In genomic region chr12:13180715-13181335, GRCm38 (mm10) we compare ENCODE assay signal across 8 mouse cellular contexts.
DNase-seq lines count a peak whose midpoint lies in the region; ATAC-seq lines count a peak whose summit lies in the region.

No protein-coding gene starts in this region.

- H3K4me2 ChIP-seq in lung, embryonic 16.5 days (ENCODE audit: low read depth, low read length): no peak overlapping the region
- H3K4me2 ChIP-seq in forebrain, embryonic 12.5 days: no peak overlapping the region

- H3K36me3 ChIP-seq in lung, embryonic 16.5 days (ENCODE audit: control insufficient read depth, insufficient read depth, low read length): no peaks in the 10 kb centered on the region
- no peaks in the 10 kb centered on the region for H3K36me3 ChIP-seq in forebrain, embryonic 12.5 days (replicated peaks)

- no peaks in the 10 kb centered on the region for H3K9me3 ChIP-seq in lung, embryonic 16.5 days (ENCODE audit: control insufficient read depth, low read length)
- no peaks in the 10 kb centered on the region for H3K9me3 ChIP-seq in forebrain, embryonic 12.5 days

- H3K4me1 ChIP-seq in lung, embryonic 16.5 days (replicated peaks; ENCODE audit: control insufficient read depth, insufficient read depth, low read length): peaks cover 23% of the 10 kb centered on the region
- H3K4me1 ChIP-seq in forebrain, embryonic 12.5 days: peaks cover 21% of the 10 kb centered on the region

- H3K9ac ChIP-seq in lung, embryonic 16.5 days (ENCODE audit: low read length): no peak overlapping the region
- H3K9ac ChIP-seq in forebrain, embryonic 12.5 days: no peak overlapping the region; the same call in 1 of the 2 replicates

- WGBS in lung, embryonic 16.5 days: 11% methylated on average over 9 of the region's 9 CpGs
- 19% methylated on average over 9 of the region's 9 CpGs for WGBS in forebrain, embryonic 12.5 days

- DNase-seq in lung, postnatal 14 days: no peak
- peak; percentile 39 to 63 for DNase-seq in kidney, adult 8-10 months
- DNase-seq in yolk sac, embryonic 10.5 days (ENCODE audit: low spot score): peak; percentile 79
- no peak for DNase-seq in gastrocnemius, postnatal 25 days
- DNase-seq in thymus, postnatal 25 days: no peak

- peak; percentile 53; the same call in 1 of the 2 replicates for ATAC-seq in lung, embryonic 16.5 days (ENCODE audit: low read depth)
- peak; percentile 88 for ATAC-seq in forebrain, embryonic 12.5 days (ENCODE audit: low FRiP score)
- ATAC-seq in megakaryocyte-erythroid progenitor cell, adult 5-6 weeks (replicated peaks; ENCODE audit: low FRiP score, low TSS enrichment, poor library complexity, severe bottlenecking): peak; percentile 82

- H3K27me3 ChIP-seq in lung, embryonic 16.5 days (ENCODE audit: control insufficient read depth, insufficient read depth, low read depth, low read length): no peaks in the 10 kb centered on the region
- no peaks in the 10 kb centered on the region for H3K27me3 ChIP-seq in forebrain, embryonic 12.5 days

- H3K27ac ChIP-seq in lung, embryonic 16.5 days (ENCODE audit: low read length): no peak overlapping the region
- peak overlapping the region; percentile 59; the same call in 1 of the 2 replicates for H3K27ac ChIP-seq in forebrain, embryonic 12.5 days

- no peak overlapping the region for H3K4me3 ChIP-seq in lung, embryonic 16.5 days (ENCODE audit: low read length)
- H3K4me3 ChIP-seq in forebrain, embryonic 12.5 days (replicated peaks): no peak overlapping the region

Comparison
In these comparisons a context has a peak if more than half of its experiments do, and no peak if none do; other contexts are left out.
1. DNase-seq: peak in kidney, adult 8-10 months (2 of 2) and yolk sac, embryonic 10.5 days (single experiment); none in lung, postnatal 14 days (single experiment), gastrocnemius, postnatal 25 days (single experiment) and thymus, postnatal 25 days (single experiment).
2. Peak in every context shown above with its lines, with median percentiles within 50 percentile points of each other: ATAC-seq.